Mouse (Mus musculus) common myeloid progenitor, adult 5-6 weeks (primary cell): Measurements from ENCODE around the gene Lhx9. TPM values are rescaled to one million over a fixed set of nuclear protein-coding genes. Genes with fewer than 3 reads are reported as not detected.

Source experiments
- ATAC-seq: replicated peaks from 2 replicates; pipeline ENCODE4 v1.8.0; 2016; ENCODE audit warnings: low read depth, mild to moderate bottlenecking, moderate TSS enrichment, inconsistent platforms; ENCODE audit not compliant: poor library complexity, severe bottlenecking
- total RNA-seq: library from RNA; stranded (forward); fragments of 200-1000, 187-1606 nt; gene quantifications from 2 replicates; pipeline ENCODE4 v1.2.3, GENCODE M21; 2017

Gene Lhx9
- 0.23 TPM in 1 of 2 replicates, not detected in the other for total RNA-seq

DNA sequence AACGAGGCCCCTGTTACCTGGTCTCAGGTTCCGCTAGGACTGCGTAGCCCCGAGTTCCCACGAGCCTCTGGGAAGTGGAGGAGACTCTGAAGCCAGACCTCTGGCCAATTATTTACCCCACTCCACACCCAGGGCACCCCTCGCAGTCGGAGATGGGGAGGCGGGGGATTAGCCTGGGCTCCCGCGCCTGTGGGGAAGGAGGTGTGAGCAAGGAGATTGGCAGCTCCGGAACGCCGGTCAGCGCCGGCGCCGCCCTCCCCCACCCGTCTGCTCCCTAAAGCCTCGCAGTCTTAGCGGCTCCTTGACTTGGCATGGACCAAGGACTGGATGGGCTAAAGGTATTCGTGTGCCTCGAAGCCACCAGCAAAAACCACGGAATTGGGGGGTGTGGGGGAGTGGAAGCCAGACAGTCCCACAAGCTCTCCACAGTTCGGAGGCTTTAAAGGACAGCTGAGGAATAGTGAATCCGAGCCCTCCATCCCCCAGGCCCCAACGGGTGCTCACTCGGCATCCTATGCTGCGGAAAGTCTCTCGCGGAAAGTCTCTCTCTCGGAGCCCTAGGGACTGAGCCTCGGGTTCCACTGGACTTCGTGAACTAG is at the start of gene Lhx9:
TSS of gene Lhx9 (minus strand) at position 67 of the 599 bp plus-strand sequence.
- peak; percentile 61 for ATAC-seq

GRCm38 (mm10) chr1:138896088-138896487 is 47.7 kb upstream of the Lhx9 start:
- no peak for ATAC-seq

GRCm38 (mm10) chr1:138877470-138878254 is 29.3 kb upstream of the Lhx9 start:
- ATAC-seq = no peak

- no peak for ATAC-seq
Observed at GRCm38 (mm10) chr1:138876371-138877045, 28.1 kb upstream of the Lhx9 start.

DNA sequence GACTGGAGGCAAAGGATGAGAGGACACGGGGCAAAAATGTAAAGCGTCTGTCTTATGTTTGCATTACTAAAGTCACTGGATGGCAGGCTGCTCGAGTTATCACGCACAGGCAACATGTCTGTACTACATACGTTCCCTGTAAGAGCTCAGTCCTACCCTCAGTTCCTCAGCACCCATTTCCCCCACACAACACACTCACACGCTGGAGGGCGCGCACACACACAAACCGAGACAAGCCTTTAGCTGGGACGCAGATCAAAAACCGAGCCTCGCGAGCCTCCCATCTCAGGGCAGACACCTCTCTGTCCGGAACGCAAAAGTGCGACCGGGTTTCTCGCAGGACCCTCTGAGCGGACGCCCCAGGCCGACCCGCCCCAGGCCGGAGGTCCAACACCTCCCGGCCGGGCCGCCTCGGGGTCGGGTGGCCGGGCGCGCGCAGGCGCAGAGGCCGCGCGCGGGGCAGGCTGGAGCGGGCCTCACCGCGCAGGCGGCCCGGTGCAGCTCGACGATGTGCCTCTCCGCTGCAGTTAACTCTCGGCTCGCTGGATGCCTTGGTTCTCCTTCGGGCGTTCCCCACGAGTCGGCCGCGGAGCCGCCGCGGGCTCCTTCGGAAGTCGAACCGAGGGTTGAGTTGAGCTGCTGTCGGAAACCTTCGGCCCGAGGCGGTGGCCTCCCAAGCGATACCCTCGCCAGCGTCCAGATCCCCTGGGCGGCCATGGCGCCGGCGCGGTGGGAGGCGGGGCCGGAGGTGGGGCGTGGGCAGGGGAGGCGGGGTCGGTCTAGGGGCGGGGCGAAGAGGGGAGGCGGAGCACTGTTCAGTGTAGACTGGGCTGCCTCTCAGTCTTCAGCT is 7.9 kb upstream of the Lhx9 start, which contains the start of gene 2310009B15Rik:
TSS of gene 2310009B15Rik (minus strand) at position 752 of the 850 bp plus-strand sequence.
- ATAC-seq = peak; percentile 90

DNA sequence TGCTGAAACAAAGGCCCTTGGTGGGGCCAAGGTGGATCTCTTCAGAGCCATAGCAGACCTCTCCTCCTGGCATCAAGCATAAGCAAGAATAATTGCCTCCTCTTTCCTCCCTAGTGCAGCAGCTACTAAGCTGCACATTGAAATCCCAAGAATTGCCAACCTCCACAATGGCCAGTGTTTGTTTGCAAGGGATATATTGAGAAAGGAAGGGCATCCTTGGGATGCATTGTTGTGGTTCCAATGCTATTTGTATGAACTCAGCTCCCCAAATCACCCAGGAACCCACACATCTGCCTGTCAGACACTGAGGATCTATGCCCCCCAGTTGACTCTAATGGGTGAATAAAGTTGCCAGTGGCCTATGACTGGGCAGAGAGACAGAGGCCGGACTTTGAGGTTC is 2.4 kb upstream of the Lhx9 start:
- no peak for ATAC-seq

GRCm38 (mm10) chr1:138850161-138850539 is 1.8 kb upstream of the Lhx9 start:
- no peak for ATAC-seq

GRCm38 (mm10) chr1:138849531-138850160 is 1.3 kb upstream of the Lhx9 start:
- no peak for ATAC-seq

- no peak for ATAC-seq
Observed at GRCm38 (mm10) chr1:138848026-138848425, 351 bp downstream of the Lhx9 start.

GRCm38 (mm10) chr1:138847146-138847545 is 1.2 kb downstream of the Lhx9 start:
- no peak for ATAC-seq

- ATAC-seq = no peak
Observed at GRCm38 (mm10) chr1:138846581-138846980, 1.8 kb downstream of the Lhx9 start.

- no peak for ATAC-seq
Observed at GRCm38 (mm10) chr1:138846131-138846530, 2.2 kb downstream of the Lhx9 start.

DNA sequence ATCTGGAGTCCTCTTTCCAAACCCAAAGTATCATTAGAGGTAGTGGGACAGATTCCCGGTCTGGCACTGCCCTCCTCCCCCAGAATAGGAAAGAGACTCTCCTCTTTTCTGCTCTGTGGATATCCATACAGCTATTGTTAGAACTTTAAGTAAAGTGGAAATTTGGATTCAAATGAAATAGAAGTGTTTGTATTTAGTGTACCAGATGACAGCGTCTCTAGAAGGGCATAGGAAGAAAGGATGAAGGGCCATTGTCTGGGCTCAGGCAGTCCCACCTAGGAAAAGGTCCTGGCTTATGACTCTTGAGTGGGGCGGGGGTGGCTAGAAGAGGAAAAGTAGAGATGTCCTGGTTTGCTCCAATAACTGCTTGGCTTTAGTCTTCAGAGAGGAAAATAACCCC is 2.9 kb downstream of the Lhx9 start:
- no peak for ATAC-seq

- ATAC-seq = no peak
Observed at GRCm38 (mm10) chr1:138844166-138844565, 4.2 kb downstream of the Lhx9 start.

GRCm38 (mm10) chr1:138843361-138844091 is 4.9 kb downstream of the Lhx9 start:
- ATAC-seq = peak; percentile 38

GRCm38 (mm10) chr1:138842756-138843155 is 5.6 kb downstream of the Lhx9 start:
- ATAC-seq = no peak

DNA sequence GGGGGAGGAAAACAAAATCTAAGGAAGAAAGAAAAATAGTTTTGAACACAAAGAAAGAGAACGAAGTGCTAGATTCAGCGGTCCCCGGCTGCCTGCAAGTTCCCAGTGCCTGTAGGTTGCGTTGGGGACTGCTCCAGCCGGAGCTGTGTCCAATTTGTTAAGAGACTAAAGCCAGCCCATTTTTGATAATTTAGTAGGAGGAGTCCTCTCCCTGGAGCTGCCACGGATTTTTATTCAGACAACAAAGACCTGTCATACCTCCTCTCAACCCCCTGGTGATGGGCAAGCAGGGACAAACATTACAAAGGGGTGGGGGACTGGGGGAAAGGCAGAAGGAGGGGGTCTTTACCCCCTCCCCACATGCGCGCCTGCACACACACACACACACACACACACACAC is 6.1 kb downstream of the Lhx9 start:
- 0 out of 2 replicates have a peak, but pooled peaks have one; percentile 24 for ATAC-seq

DNA sequence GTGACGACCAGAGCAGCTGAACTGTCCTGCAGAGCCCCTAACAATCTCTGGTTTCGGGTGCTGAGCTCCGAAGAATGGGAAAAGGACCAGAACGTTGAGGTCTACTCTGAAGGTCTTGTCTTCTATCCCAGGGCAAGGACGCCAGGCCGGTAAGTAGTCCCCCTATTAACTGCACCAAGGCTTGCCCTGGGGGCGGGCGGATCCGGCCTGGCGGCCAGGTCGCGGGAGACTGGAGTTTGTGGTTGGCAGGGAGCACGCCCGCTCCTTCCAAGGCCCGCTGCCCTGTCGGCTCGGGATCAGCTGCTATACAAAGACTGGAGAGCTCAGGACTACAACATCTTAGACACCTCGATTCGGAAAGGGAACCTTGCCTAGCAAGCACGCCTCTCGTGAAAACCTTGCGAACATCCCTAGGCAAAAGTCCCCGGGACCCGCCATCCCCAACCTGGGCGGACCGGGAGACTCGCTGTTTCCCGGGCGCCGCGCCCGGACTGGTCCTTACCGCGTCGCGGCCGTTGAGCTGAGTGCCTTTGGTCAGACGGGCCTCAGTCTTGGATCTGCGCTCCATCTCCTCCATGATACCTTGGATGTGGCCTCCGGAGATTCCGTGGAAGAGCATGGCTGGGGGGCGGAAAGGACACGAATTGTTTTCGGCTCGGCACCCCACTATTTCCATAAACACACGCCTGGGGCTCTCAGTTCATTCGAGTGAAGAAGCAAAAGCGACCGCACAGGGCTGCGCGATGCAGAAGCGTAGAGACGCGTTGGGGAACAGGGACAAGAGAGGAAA is 6.9 kb downstream of the Lhx9 start:
- peak; percentile 15; the same call in 1 of the 2 replicates for ATAC-seq
